Mouse (Mus musculus) ES-E14 (cell line): ENCODE measurements at regions not wholly inside any gene's neighbourhood (a gene's known extent, or its start where the extent isn't known, plus 50 kb on each side); places are given as distances from the start of the nearest gene placed in this dataset.

Experiments used
- CHD2 ChIP-seq: IDR thresholded peaks from 2 replicates; pipeline ENCODE4 v1.6.1; 2014; ENCODE audit warnings: mild to moderate bottlenecking, low read depth, low read length, inconsistent platforms
- ZC3H11A ChIP-seq: IDR thresholded peaks from 2 replicates; pipeline ENCODE4 v1.6.1; 2012; ENCODE audit warnings: low read depth, mild to moderate bottlenecking, inconsistent platforms, low read length, borderline replicate concordance

GRCm38 (mm10) chr2:169019037-169019436 is 63.6 kb upstream of the Zfp64 start:
- TF ChIP-seq CHD2 (no peak), ZC3H11A (no peak)
